Mouse (Mus musculus) testis, adult 2 months (tissue): ENCODE measurements around the gene Kcnc1.

Source experiments
- CTCF ChIP-seq: fragments of 200-500 bp; IDR thresholded peaks from 2 replicates; pipeline ENCODE4 v1.5.1; 2012; ENCODE audit warnings: low read depth, mild to moderate bottlenecking, inconsistent platforms, low read length, moderate library complexity; ENCODE audit not compliant: control insufficient read depth, insufficient read depth, insufficient replicate concordance
- POLR2A ChIP-seq: fragments of 200-500 bp; IDR thresholded peaks from 2 replicates; pipeline ENCODE4 v1.6.1; 2012; ENCODE audit warnings: low read depth, mild to moderate bottlenecking, inconsistent platforms, low read length, moderate library complexity; ENCODE audit not compliant: control insufficient read depth

GRCm38 (mm10) chr7:46364154-46364553 lies 32.1 kb upstream of the Kcnc1 start:
- no peak for TF ChIP-seq CTCF
- no peak for TF ChIP-seq POLR2A
